Comparison of ENCODE assay signal across 8 mouse cellular contexts in genomic region chr15:99332921-99333675, GRCm38 (mm10). TPM values are rescaled to one million over a fixed set of nuclear protein-coding genes. Genes with fewer than 3 reads are reported as not detected.
A peak's percentile ranks its signal among the peaks of the same experiment; 100 is the strongest.
DNase-seq lines count a peak whose midpoint lies in the region; ATAC-seq and TF ChIP-seq lines count a peak whose summit lies in the region.

No protein-coding gene starts in this region.

- H3K36me3 ChIP-seq in forebrain, postnatal 0 days (ENCODE audit: insufficient read depth) = 0 out of 2 replicates have a peak, but pooled peaks cover 4% of the 10 kb centered on the region
- no peaks in the 10 kb centered on the region for H3K36me3 ChIP-seq in hindbrain, embryonic 11.5 days (ENCODE audit: control insufficient read depth, insufficient read depth, low read length)
- H3K36me3 ChIP-seq in stomach, embryonic 15.5 days = no peaks in the 10 kb centered on the region

- ATAC-seq in forebrain, postnatal 0 days = peak; percentile 38
- no peak for ATAC-seq in hindbrain, embryonic 11.5 days (ENCODE audit: low FRiP score)
- peak; percentile 52 for ATAC-seq in megakaryocyte-erythroid progenitor cell, adult 5-6 weeks (replicated peaks; ENCODE audit: low FRiP score, low TSS enrichment, poor library complexity, severe bottlenecking)
- ATAC-seq in stomach, embryonic 15.5 days (ENCODE audit: insufficient read depth, low FRiP score, low read depth) = peak; percentile 75

- intact Hi-C loops in left cerebral cortex, postnatal 14 days (cut with DNase I) = no loop called here

- H3K9ac ChIP-seq in forebrain, postnatal 0 days = no peak overlapping the region
- no peak overlapping the region for H3K9ac ChIP-seq in hindbrain, embryonic 11.5 days (ENCODE audit: low read depth, low read length)
- H3K9ac ChIP-seq in stomach, embryonic 15.5 days = no peak overlapping the region

- no peaks in the 10 kb centered on the region for H3K27me3 ChIP-seq in forebrain, postnatal 0 days (ENCODE audit: insufficient read depth, low read length)
- H3K27me3 ChIP-seq in hindbrain, embryonic 11.5 days (ENCODE audit: control insufficient read depth, insufficient read depth, low read length) = no peaks in the 10 kb centered on the region
- H3K27me3 ChIP-seq in stomach, embryonic 15.5 days (replicated peaks) = no peaks in the 10 kb centered on the region

- peak; percentile 55 to 81 for DNase-seq in CD8-positive naive resting alpha-beta T cell, adult 2 months (ENCODE audit: low read depth in 2 of 2, low spot score in 2 of 2)
- peak; percentile 77 for DNase-seq in adrenal gland, postnatal 14 days
- DNase-seq in forebrain, postnatal 0 days = no peak
- peak; percentile 58 for DNase-seq in hindbrain, embryonic 11.5 days (ENCODE audit: low spot score)
- peak; percentile 43 to 78 for DNase-seq in left cerebral cortex, postnatal 14 days (ENCODE audit: low spot score in 2 of 2)
- DNase-seq in right cerebral cortex, postnatal 36 days (ENCODE audit: low spot score in 2 of 2) = no peak

- H3K4me3 ChIP-seq in forebrain, postnatal 0 days (ENCODE audit: low read depth, low read length) = no peak overlapping the region
- no peak overlapping the region for H3K4me3 ChIP-seq in hindbrain, embryonic 11.5 days (ENCODE audit: low read depth, low read length)
- no peak overlapping the region for H3K4me3 ChIP-seq in stomach, embryonic 15.5 days (replicated peaks)

- peak overlapping the region; percentile 59 for H3K27ac ChIP-seq in forebrain, postnatal 0 days (ENCODE audit: low read depth, low read length)
- H3K27ac ChIP-seq in hindbrain, embryonic 11.5 days (ENCODE audit: low read depth, low read length) = peak overlapping the region; percentile 74
- H3K27ac ChIP-seq in stomach, embryonic 15.5 days = peak overlapping the region; percentile 93

- no peak for TF ChIP-seq CTCF in forebrain, postnatal 0 days (IDR thresholded peaks at IDR 0.05; ENCODE audit: low read depth)

- no peaks in the 10 kb centered on the region for H3K9me3 ChIP-seq in forebrain, postnatal 0 days (ENCODE audit: low read length)
- H3K9me3 ChIP-seq in hindbrain, embryonic 11.5 days (ENCODE audit: control insufficient read depth, low read length) = no peaks in the 10 kb centered on the region
- no peaks in the 10 kb centered on the region for H3K9me3 ChIP-seq in stomach, embryonic 15.5 days

- 68% methylated on average over 9 of the region's 9 CpGs for WGBS in forebrain, postnatal 0 days
- WGBS in hindbrain, embryonic 11.5 days = 65% methylated on average over 9 of the region's 9 CpGs
- WGBS in stomach, embryonic 15.5 days = 28% methylated on average over 9 of the region's 9 CpGs

- no peaks in the 10 kb centered on the region for H3K4me1 ChIP-seq in forebrain, postnatal 0 days (ENCODE audit: insufficient read depth)
- H3K4me1 ChIP-seq in hindbrain, embryonic 11.5 days (replicated peaks; ENCODE audit: control insufficient read depth, insufficient read depth, low read length) = 0 out of 2 replicates have a peak, but pooled peaks cover 3% of the 10 kb centered on the region
- peaks cover 34% of the 10 kb centered on the region for H3K4me1 ChIP-seq in stomach, embryonic 15.5 days

- H3K4me2 ChIP-seq in forebrain, postnatal 0 days (ENCODE audit: low read depth) = no peak overlapping the region
- H3K4me2 ChIP-seq in hindbrain, embryonic 11.5 days (replicated peaks; ENCODE audit: low read depth, low read length) = no peak overlapping the region
- peak overlapping the region; percentile 21; the same call in 1 of the 2 replicates for H3K4me2 ChIP-seq in stomach, embryonic 15.5 days

RNA-seq across cellular contexts. Expression of gene Fmnl3, which starts 37.2 kb away (rescaled TPM):
- total RNA-seq in adrenal gland, postnatal 14 days (2021) = 21.3 and 31.3 TPM in 2 replicates
- 11.2 and 14.2 TPM in 2 replicates for total RNA-seq in forebrain, postnatal 0 days (2014; rRNA removed)
- 7.3 and 8.6 TPM in 2 replicates for polyA plus RNA-seq in forebrain, postnatal 0 days (2015; fragmentation: Nextera tagmentation; extraction: Ambion mirVana)
- 10.5 and 11.4 TPM in 2 replicates for polyA plus RNA-seq in hindbrain, embryonic 11.5 days (2014; fragmentation: Nextera tagmentation; extraction: Ambion mirVana)
- 10 to 100 TPM; 11.3 to 13.4 TPM for total RNA-seq in left cerebral cortex, postnatal 14 days (2021)
- total RNA-seq in megakaryocyte-erythroid progenitor cell, adult 5-6 weeks (2014; fragmentation: Nextera tagmentation) = 0.70 and 4.9 TPM in 2 replicates
- total RNA-seq in megakaryocyte-erythroid progenitor cell, adult 5-6 weeks (2017) = 0.61 and 1.8 TPM in 2 replicates
- polyA plus RNA-seq in stomach, embryonic 15.5 days (2015; fragmentation: Nextera tagmentation; extraction: Ambion mirVana) = 18.2 and 21.3 TPM in 2 replicates

RNA-seq across cellular contexts. Expression of gene Fam186b, which starts 37.4 kb away (rescaled TPM):
- total RNA-seq in adrenal gland, postnatal 14 days (2021) = 2.0 and 2.8 TPM in 2 replicates
- total RNA-seq in forebrain, postnatal 0 days (2014; rRNA removed) = 0.52 and 1.5 TPM in 2 replicates
- 0.58 and 0.85 TPM in 2 replicates for polyA plus RNA-seq in forebrain, postnatal 0 days (2015; fragmentation: Nextera tagmentation; extraction: Ambion mirVana)
- polyA plus RNA-seq in hindbrain, embryonic 11.5 days (2014; fragmentation: Nextera tagmentation; extraction: Ambion mirVana) = 0.22 and 0.29 TPM in 2 replicates
- 1 to 10 TPM; 1.7 to 2.2 TPM for total RNA-seq in left cerebral cortex, postnatal 14 days (2021)
- total RNA-seq in megakaryocyte-erythroid progenitor cell, adult 5-6 weeks (2014; fragmentation: Nextera tagmentation) = not detected in 2 replicates
- not detected in 2 replicates for total RNA-seq in megakaryocyte-erythroid progenitor cell, adult 5-6 weeks (2017)
- 0.06 and 0.23 TPM in 2 replicates for polyA plus RNA-seq in stomach, embryonic 15.5 days (2015; fragmentation: Nextera tagmentation; extraction: Ambion mirVana)

RNA-seq across cellular contexts. Expression of gene Prpf40b, which starts 38.2 kb away (rescaled TPM):
- total RNA-seq in adrenal gland, postnatal 14 days (2021) = 44.8 and 46.5 TPM in 2 replicates
- total RNA-seq in forebrain, postnatal 0 days (2014; rRNA removed) = 110 and 116 TPM in 2 replicates
- 69.1 and 89.7 TPM in 2 replicates for polyA plus RNA-seq in forebrain, postnatal 0 days (2015; fragmentation: Nextera tagmentation; extraction: Ambion mirVana)
- 41.9 and 45.7 TPM in 2 replicates for polyA plus RNA-seq in hindbrain, embryonic 11.5 days (2014; fragmentation: Nextera tagmentation; extraction: Ambion mirVana)
- 10 to 100 TPM; 95.4 to 99.5 TPM for total RNA-seq in left cerebral cortex, postnatal 14 days (2021)
- total RNA-seq in megakaryocyte-erythroid progenitor cell, adult 5-6 weeks (2014; fragmentation: Nextera tagmentation) = 26.2 and 41.2 TPM in 2 replicates
- 1.4 and 3.5 TPM in 2 replicates for total RNA-seq in megakaryocyte-erythroid progenitor cell, adult 5-6 weeks (2017)
- polyA plus RNA-seq in stomach, embryonic 15.5 days (2015; fragmentation: Nextera tagmentation; extraction: Ambion mirVana) = 42.8 and 46.3 TPM in 2 replicates

RNA-seq across cellular contexts. Expression of gene Tmbim6, which starts 59.6 kb away (rescaled TPM):
- total RNA-seq in adrenal gland, postnatal 14 days (2021) = 571 and 598 TPM in 2 replicates
- 203 and 234 TPM in 2 replicates for total RNA-seq in forebrain, postnatal 0 days (2014; rRNA removed)
- polyA plus RNA-seq in forebrain, postnatal 0 days (2015; fragmentation: Nextera tagmentation; extraction: Ambion mirVana) = 269 and 312 TPM in 2 replicates
- polyA plus RNA-seq in hindbrain, embryonic 11.5 days (2014; fragmentation: Nextera tagmentation; extraction: Ambion mirVana) = 212 and 224 TPM in 2 replicates
- total RNA-seq in left cerebral cortex, postnatal 14 days (2021) = 100 to 1,000 TPM; 330 to 349 TPM
- 165 and 208 TPM in 2 replicates for total RNA-seq in megakaryocyte-erythroid progenitor cell, adult 5-6 weeks (2014; fragmentation: Nextera tagmentation)
- 86.9 and 93.6 TPM in 2 replicates for total RNA-seq in megakaryocyte-erythroid progenitor cell, adult 5-6 weeks (2017)
- polyA plus RNA-seq in stomach, embryonic 15.5 days (2015; fragmentation: Nextera tagmentation; extraction: Ambion mirVana) = 425 and 426 TPM in 2 replicates

Comparison
In these comparisons a context has a peak if more than half of its experiments do, and no peak if none do; other contexts are left out.
1. DNase-seq: peak in CD8-positive naive resting alpha-beta T cell, adult 2 months (2 of 2), adrenal gland, postnatal 14 days (single experiment), hindbrain, embryonic 11.5 days (single experiment) and left cerebral cortex, postnatal 14 days (2 of 2); none in forebrain, postnatal 0 days (single experiment) and right cerebral cortex, postnatal 36 days (0 of 2).
2. Peak in every context shown above with its lines, with median percentiles within 50 percentile points of each other: H3K27ac ChIP-seq.